Mouse (Mus musculus) embryonic stem cell, embryonic (primary cell): ENCODE data around the gene Ubqln1.
"Not testable (repeated sequence)": the region's sequence is repeated elsewhere in the genome, so short reads cannot be mapped to it uniquely, and the experiment has no call there.

Experiments used
- CTCF ChIA-PET, 4 experiments: fragments of 300-600 bp in 2 of 4; fragments of 350-600 bp in 2 of 4; sonication (Branson Sonifier 250); formaldehyde crosslinking; loops; one replicate each; lab custom pipeline; 2022; ENCODE audit warnings: inconsistent platforms in 2 of 4; lab: Charles Lee
- POLR2A ChIA-PET, 4 experiments: fragments of 300-600 bp in 2 of 4; fragments of 350-600 bp in 2 of 4; sonication (Branson Sonifier 250); formaldehyde crosslinking; loops; one replicate each; lab custom pipeline; 2022; ENCODE audit warnings: antibody characterized with exemption in 4 of 4, inconsistent platforms in 1 of 4; lab: Charles Lee

Gene Ubqln1

DNA sequence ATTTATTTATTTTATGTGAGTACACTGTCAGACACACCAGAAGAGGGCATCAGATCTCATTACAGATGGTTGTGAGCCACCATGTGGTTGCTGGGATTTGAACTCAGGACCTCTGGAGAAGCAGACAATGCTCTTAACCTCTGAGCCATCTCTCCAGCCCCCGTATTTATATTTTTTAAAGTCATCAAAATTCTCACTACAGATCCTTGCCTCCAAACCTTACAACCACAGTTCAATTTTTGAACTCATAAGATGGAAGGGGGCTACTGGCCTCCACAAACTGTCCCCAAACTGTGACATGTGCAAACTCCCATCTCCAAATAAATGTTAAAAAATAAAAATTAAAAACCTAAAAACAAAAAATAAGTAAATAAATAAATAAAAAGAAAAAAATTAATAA is 67.7 kb downstream of the Ubqln1 start:
- ChIA-PET CTCF (interaction anchor here in 3 of 4 experiments (1.0 to 2.1 kb wide), 8 partner anchors 10 to 140 kb away, joined by 3 to 13 read pairs (median 6); partner anchors contain the start of genes Idnk (in 2 of the 3) and Hnrnpa0 (in 1 of the 3)), POLR2A (interaction anchor here (1.1 to 1.9 kb wide), 5 partner anchors 10 to 22 kb away, joined by 4 to 15 read pairs (median 5); partner anchors contain the start of genes Hnrnpa0 (in 2 of the 4) and Idnk (in 1 of the 4))

DNA sequence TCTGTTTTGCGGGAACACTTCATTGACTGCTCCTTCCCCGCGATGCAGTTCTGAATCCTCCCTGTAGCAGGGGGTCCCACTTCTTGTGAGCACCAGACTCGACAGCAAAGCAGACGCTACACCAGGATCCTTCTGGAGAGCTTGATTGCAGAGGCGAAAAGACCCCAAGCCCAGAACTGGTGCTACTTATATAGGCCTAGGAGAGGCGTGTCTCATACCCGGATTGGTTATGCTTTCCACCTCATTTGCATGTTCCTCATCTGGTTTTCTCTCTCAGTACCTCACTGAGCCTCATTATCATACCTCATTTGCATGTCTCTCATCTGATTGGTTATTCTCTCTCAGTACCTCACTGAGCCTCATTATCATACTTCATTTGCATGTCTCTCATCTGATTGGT is 68.8 kb downstream of the Ubqln1 start:
- POLR2A ChIA-PET = interaction anchor here in 1 of 4 experiments (0.6 to 1.7 kb wide), 2 partner anchors 17 to 145 kb away, joined by 3 to 6 read pairs; no protein-coding TSS in a partner anchor
- CTCF ChIA-PET = not testable (repeated sequence)

DNA sequence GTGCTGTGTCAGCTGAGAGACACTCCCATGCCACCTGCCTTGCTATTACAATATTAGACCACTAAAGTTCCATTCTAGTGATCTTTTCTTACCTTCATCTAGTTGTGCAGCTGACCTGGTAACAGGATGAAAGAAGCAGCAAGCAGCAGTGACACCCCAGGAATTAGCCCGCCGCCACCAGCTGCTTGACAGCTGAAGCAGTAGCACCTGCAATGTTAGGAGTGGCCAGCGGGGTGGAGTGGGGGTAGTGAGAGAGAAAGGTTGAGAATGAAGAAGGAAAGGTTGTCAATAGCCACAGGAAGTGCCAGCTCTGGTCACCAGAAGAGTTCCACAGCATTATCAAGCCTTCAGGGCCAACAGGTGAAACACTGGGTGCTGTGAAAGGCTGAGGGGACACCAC is 83.8 kb downstream of the Ubqln1 start:
- ChIA-PET CTCF (interaction anchor here (0.5 to 2.9 kb wide), 6 partner anchors 17 to 501 kb away, joined by 3 to 13 read pairs (median 4); no protein-coding TSS in a partner anchor), POLR2A (interaction anchor here in 2 of 4 experiments (0.6 to 10.5 kb wide), 9 partner anchors 12 to 138 kb away, joined by 3 to 88 read pairs (median 3); partner anchors contain the start of gene Klhl3 (in 1 of the 2))

DNA sequence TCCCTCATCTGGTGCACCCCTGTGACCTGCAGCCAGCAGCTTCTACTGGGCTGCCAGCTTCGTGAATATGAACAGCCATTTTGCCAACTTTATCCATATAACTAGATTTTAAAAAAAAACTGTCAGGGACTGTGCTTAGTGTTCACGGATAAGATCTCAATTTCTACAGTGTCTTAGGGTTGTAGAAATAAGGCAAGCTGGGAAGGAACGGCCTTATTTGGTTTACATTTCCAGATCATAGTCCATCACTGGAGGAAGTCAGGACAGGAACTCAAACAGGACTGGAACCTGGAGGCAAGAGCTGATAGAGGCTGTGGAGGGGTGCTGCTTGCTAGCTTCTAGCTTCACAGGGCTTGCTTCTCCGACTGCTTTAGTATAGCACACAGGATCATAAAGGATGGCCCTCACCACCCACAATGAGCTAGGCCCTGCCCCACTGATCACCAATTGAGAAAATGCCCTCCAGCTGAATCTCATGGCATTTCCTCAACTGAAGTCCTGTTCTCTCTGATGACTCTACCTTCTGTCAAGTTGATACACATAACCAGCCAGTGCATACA is 85.7 kb downstream of the Ubqln1 start:
- CTCF ChIA-PET = interaction anchor here (0.6 to 1.5 kb wide), 9 partner anchors 12 to 395 kb away, joined by 3 to 6 read pairs (median 3); no protein-coding TSS in a partner anchor
- POLR2A ChIA-PET = interaction anchor here in 3 of 4 experiments (0.6 to 10.5 kb wide), 49 partner anchors 8 to 1640 kb away, joined by 3 to 88 read pairs (median 4); partner anchors contain the start of genes 2210016F16Rik (in 2 of the 3), Klhl3 (in 2 of the 3), Rmi1 (in 2 of the 3) and Gkap1 (in 1 of the 3)

DNA sequence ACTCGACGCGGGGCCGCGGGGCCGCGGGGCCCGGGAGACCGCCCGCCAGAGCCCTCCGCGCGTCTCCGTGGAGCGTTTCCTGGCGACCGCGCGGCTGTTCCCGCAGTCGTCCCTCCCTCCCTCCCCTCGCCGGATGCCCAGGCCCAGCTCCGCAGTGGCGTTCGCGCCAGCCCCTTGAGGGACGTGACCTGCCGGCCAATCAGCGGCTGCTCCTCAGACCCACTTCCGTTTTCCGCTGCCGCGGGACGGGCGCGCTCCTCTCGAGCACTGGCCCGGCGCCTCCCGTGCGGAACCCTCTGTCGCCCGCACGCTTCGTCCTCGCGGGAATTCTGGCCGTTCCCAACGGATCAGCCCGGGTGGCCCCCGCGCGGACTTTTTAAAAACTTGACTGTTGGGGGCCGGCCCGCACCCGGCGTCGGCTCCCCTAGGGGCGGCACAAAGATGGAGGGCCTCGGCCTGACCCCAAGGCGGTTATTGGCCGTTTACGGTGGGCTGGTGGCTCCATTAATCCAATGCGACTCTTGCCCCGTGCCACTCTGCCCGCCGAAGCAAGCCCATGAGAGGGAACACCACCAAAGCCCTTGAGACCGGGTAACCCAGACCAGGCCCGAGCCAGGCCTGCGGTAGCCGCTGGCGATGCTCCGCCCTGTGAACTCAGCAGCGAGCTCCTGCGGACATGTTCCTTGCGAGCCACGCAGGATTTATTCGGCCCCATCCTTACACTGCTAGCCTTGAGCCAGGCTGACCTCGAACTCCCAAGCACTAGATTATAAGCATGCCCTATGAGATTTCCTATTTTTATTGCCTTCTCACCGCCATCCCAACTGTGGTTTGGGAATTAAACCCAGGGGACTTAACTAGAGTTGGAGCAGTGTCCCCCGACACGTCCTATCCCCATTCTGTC is 86.4 kb downstream of the Ubqln1 start:
- POLR2A ChIA-PET = interaction anchor here in 3 of 4 experiments (0.5 to 10.5 kb wide), 77 partner anchors 8 to 1641 kb away, joined by 3 to 88 read pairs (median 3); partner anchors contain the start of genes 2210016F16Rik (in 2 of the 3), Klhl3 (in 2 of the 3), Rmi1 (in 2 of the 3) and Gkap1 (in 1 of the 3)
- CTCF ChIA-PET = interaction anchor here in 3 of 4 experiments (0.5 to 1.5 kb wide), 12 partner anchors 11 to 396 kb away, joined by 3 to 7 read pairs (median 4); no protein-coding TSS in a partner anchor

DNA sequence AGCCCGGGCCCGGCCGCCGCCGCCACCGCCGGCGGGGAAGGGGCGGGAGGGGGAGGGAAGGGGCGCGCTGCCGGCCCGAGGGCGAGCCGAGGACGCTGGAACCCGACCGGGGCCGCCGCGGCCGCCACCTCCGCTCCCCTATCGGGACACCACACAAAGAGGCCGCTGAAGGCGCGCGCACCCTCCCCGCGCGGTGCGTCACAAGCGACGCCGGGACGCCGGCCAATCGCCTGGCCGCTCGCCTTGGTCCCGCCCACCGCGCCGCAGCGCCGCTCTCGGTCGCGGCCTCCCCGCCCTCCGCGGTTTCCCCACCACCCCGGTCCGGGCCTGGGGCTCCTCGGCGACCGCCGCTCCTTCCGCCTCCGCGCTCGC is 87.1 kb downstream of the Ubqln1 start, which contains the start of gene Hnrnpa0:
Gene Hnrnpa0, minus strand, starts transcription at position 161 of the 372 bp plus-strand sequence.
- ChIA-PET CTCF (interaction anchor here in 3 of 4 experiments (0.5 to 1.5 kb wide), 8 partner anchors 10 to 151 kb away, joined by 3 to 7 read pairs (median 4); no protein-coding TSS in a partner anchor), POLR2A (interaction anchor here (0.5 to 10.5 kb wide), 50 partner anchors 10 to 1642 kb away, joined by 3 to 88 read pairs (median 4); partner anchors contain the start of genes Klhl3 (in 2 of the 4), 2210016F16Rik (in 1 of the 4), Gkap1 (in 1 of the 4) and Hnrnpk (in 1 of the 4))

DNA sequence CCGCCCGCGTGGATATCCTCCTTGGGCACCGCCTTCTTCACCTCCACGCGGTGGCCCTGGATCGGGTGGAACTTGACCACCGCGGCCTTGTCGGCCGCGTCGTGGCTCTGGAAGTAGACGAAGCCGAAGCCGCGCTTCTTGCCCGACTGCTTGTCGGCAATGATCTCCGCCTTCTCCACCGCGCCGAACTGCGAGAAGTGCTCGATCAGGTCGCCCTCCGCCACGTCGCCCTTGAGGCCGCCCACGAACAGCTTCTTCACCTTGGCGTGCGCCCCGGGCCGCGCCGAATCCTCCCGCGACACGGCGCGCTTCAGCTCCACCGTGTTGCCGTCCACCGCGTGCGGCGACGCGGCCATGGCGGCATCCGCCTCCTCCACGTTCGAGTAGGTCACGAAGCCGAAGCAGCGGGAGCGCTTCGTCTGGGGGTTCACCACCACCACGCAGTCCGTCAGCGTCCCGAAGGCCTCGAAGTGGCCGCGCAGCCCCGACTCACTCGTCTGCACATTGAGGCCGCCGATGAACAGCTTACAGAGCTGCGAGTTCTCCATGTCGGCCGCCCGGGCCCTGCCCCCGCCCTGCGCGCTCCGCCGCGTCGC is 87.6 kb downstream of the Ubqln1 start:
- POLR2A ChIA-PET = interaction anchor here (0.8 to 10.5 kb wide), 23 partner anchors 8 to 602 kb away, joined by 3 to 88 read pairs (median 4); partner anchors contain the start of genes Gkap1 (in 1 of the 4), Idnk (in 1 of the 4), Klhl3 (in 1 of the 4) and Ubqln1 (in 1 of the 4)
- CTCF ChIA-PET = interaction anchor here in 2 of 4 experiments (1.3 to 1.5 kb wide), 2 partner anchors 10 kb away, joined by 4 to 7 read pairs; no protein-coding TSS in a partner anchor

DNA sequence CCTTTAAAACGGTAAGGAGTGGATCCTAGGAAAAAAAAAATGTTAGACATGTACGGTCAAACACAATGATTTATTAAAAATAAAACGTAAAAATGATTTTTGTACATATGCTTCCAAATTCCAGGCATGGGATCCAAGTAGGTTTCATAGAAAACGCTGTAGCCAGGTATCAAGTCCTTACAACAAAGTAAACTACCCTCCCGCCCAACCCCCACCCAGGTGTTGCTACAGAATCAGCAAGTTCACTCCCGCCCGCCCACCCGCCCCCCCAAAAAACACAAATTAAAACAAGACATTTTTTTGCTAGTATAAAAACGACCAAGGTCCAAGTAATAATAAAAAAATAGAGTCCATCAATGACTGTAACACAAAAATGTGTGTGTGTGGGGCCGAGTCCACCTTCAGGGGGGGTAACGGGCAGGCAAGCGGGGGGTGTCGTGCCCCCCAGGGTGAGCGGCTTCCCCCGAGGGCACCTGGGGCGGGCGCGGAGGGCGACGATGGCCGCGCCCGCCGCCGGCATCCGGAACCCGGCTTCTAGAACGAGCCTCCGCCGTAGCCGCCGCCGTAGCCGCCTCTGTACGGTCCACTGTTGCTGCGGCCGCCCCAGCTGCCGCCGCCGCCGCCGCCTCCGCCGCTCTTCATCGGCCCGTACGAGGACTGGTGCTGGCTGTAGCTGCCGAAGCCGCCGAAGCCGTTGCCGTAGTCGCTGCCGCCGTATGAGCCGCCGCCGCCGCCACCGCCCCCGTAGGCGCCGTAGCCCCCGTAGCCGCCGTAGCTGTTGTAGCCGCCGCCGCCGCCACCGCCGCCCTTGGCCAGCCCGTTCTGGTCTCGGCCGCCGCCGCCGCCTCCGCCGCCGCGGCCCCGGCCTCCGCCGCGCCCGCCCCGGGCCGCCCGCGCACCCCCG is 88.3 kb downstream of the Ubqln1 start:
- CTCF ChIA-PET = interaction anchor here in 2 of 4 experiments (1.5 to 2.5 kb wide), 2 partner anchors 9 to 10 kb away, joined by 4 to 13 read pairs; no protein-coding TSS in a partner anchor
- POLR2A ChIA-PET = interaction anchor here (0.6 to 10.5 kb wide), 17 partner anchors 7 to 185 kb away, joined by 3 to 88 read pairs (median 7); partner anchors contain the start of genes Idnk (in 1 of the 4), Klhl3 (in 1 of the 4) and Ubqln1 (in 1 of the 4)
